Mouse (Mus musculus) spleen, adult 2 months (tissue): ENCODE results near the gene Myg1.

Experiments
- CTCF ChIP-seq: fragments of 200-500 bp; IDR thresholded peaks from 2 replicates; pipeline ENCODE4 v1.5.1; 2011; ENCODE audit warnings: mild to moderate bottlenecking, inconsistent platforms; ENCODE audit not compliant: insufficient read depth, insufficient read length, insufficient replicate concordance; ENCODE audit errors: extremely low read depth
- POLR2A ChIP-seq: fragments of 200-500 bp; IDR thresholded peaks from 2 replicates; pipeline ENCODE4 v1.6.1; 2011; ENCODE audit warnings: low read depth, low read length, inconsistent platforms

GRCm38 (mm10) chr15:102302542-102302941 lies 29.0 kb upstream of the Myg1 start:
- no peak for TF ChIP-seq CTCF
- TF ChIP-seq POLR2A: no peak
